Mouse (Mus musculus) stomach, embryonic 15.5 days (tissue): ENCODE measurements at regions not wholly inside any gene's neighbourhood (a gene's known extent, or its start where the extent isn't known, plus 50 kb on each side); places are given as distances from the start of the nearest gene placed in this dataset.

ENCODE experiments used
- ATAC-seq: fragments of 200-750 bp; cut with Nextera tagmentation; 2 replicates; pipeline ENCODE4 v1.8.0; 2017; ENCODE audit warnings: low read depth, moderate number of reproducible peaks, moderate TSS enrichment; ENCODE audit not compliant: insufficient read depth, low FRiP score
- H3K27ac ChIP-seq: fragments of 300-500 bp; sonication (generic); 2 replicates; pipeline ENCODE4 v1.5.1; 2015; ENCODE audit warnings: mild to moderate bottlenecking, inconsistent platforms
- H3K27me3 ChIP-seq: fragments of 300-500 bp; sonication (generic); replicated peaks from 2 replicates; pipeline ENCODE4 v1.6.1; 2015; ENCODE audit warnings: inconsistent platforms
- H3K36me3 ChIP-seq: fragments of 300-500 bp; sonication (generic); 2 replicates; pipeline ENCODE4 v1.6.1; 2015; ENCODE audit warnings: inconsistent platforms
- H3K4me1 ChIP-seq: fragments of 300-500 bp; sonication (generic); 2 replicates; pipeline ENCODE4 v1.6.1; 2015; ENCODE audit warnings: inconsistent platforms
- H3K4me2 ChIP-seq: fragments of 300-500 bp; sonication (generic); 2 replicates; pipeline ENCODE4 v1.6.1; 2015; ENCODE audit warnings: mild to moderate bottlenecking, inconsistent platforms
- H3K4me3 ChIP-seq: fragments of 300-500 bp; sonication (generic); replicated peaks from 2 replicates; pipeline ENCODE4 v1.5.1; 2015; ENCODE audit warnings: inconsistent platforms
- H3K9ac ChIP-seq: fragments of 300-500 bp; sonication (generic); 2 replicates; pipeline ENCODE4 v1.6.1; 2015; ENCODE audit warnings: inconsistent platforms
- H3K9me3 ChIP-seq: fragments of 300-500 bp; sonication (generic); 2 replicates; pipeline ENCODE4 v1.6.1; 2016; ENCODE audit warnings: inconsistent platforms
- WGBS: fragments of 180-500 bp; shearing (Covaris S2); methylation state at CpG from one replicate; pipeline ENCODE4 v1.1.7; 2015; 5-methylcytosine and 5-hydroxymethylcytosine counted together

- 43% methylated on average over 5 of the region's 5 CpGs for WGBS
- ATAC-seq: no peak
- Histone ChIP-seq H3K4me3 (no peak overlapping the region), H3K4me1 (no peaks in the 10 kb centered on the region), H3K27ac (no peak overlapping the region), H3K9ac (no peak overlapping the region), H3K27me3 (no peaks in the 10 kb centered on the region), H3K9me3 (no peaks in the 10 kb centered on the region), H3K36me3 (no peaks in the 10 kb centered on the region), H3K4me2 (no peak overlapping the region)
These were observed 191.3 kb upstream of the Eya4 start for GRCm38 (mm10) chr10:23541914-23542313.

DNA sequence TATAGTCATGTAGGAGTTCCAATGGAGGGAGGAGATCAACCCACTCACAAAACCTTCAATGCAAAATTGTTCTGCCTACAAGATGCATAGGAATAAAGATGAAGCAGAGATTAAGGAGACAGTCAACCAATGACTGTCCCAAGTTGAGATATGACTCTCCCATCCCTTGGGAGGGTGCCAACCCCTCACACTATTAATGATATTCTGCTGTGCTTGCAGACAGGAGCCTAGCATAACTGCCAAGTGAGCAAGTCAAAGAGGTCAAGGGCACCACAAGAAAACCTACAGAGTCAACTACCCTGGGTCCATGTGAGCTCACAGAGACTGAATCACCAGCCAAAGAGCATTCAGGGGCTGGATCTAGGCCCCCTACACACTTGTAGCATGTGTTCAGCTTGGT lies 184.1 kb upstream of the Eya4 start:
- H3K9me3 ChIP-seq: no peaks in the 10 kb centered on the region
- H3K4me2 ChIP-seq: no peak overlapping the region
- no peak overlapping the region for H3K4me3 ChIP-seq
- no peak overlapping the region for H3K9ac ChIP-seq
- H3K27ac ChIP-seq: no peak overlapping the region
- H3K27me3 ChIP-seq: no peaks in the 10 kb centered on the region
- ATAC-seq: no peak
- no peaks in the 10 kb centered on the region for H3K4me1 ChIP-seq
- no peaks in the 10 kb centered on the region for H3K36me3 ChIP-seq

- H3K4me2 ChIP-seq: no peak overlapping the region
These were observed 181.6 kb upstream of the Eya4 start for GRCm38 (mm10) chr10:23531964-23532758.

GRCm38 (mm10) chr10:23530715-23531114 lies 180.1 kb upstream of the Eya4 start:
- no peaks in the 10 kb centered on the region for H3K27me3 ChIP-seq
- no peaks in the 10 kb centered on the region for H3K36me3 ChIP-seq
- no peaks in the 10 kb centered on the region for H3K9me3 ChIP-seq
- no peak overlapping the region for H3K4me3 ChIP-seq
- H3K27ac ChIP-seq: no peak overlapping the region
- H3K9ac ChIP-seq: no peak overlapping the region
- ATAC-seq: no peak
- no peaks in the 10 kb centered on the region for H3K4me1 ChIP-seq
- WGBS: 62% methylated on average over 3 of the region's 3 CpGs
- no peak overlapping the region for H3K4me2 ChIP-seq

More at GRCm38 (mm10) chr10:23531964-23532758, 181.6 kb upstream of the Eya4 start:
- no peaks in the 10 kb centered on the region for H3K9me3 ChIP-seq
- H3K36me3 ChIP-seq: no peaks in the 10 kb centered on the region
- no peaks in the 10 kb centered on the region for H3K4me1 ChIP-seq
- WGBS: 70% methylated on average over 17 of the region's 17 CpGs
- ATAC-seq: no peak
- H3K4me3 ChIP-seq: no peak overlapping the region
- H3K9ac ChIP-seq: no peak overlapping the region
- H3K27ac ChIP-seq: no peak overlapping the region
- H3K27me3 ChIP-seq: no peaks in the 10 kb centered on the region

DNA sequence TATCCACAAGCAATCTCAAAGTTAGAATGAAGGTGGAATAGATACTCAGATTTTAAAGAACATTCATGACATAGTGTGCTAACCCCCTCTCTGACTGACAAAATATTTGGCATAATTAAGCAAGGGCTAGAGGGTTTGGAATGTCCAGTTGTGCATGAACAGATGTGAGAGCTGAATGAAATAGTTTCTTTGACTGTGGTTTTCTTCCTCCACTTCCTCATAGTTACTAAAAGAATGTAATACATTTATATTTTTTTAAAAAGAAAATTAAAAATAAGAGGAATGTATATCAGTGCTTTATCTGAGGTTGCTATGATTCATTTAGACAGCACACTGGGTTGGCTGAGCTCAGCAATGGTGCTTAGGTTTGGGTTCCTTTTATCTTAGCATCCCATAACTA lies 176.2 kb upstream of the Eya4 start:
- no peaks in the 10 kb centered on the region for H3K36me3 ChIP-seq
- H3K9ac ChIP-seq: no peak overlapping the region
- no peak overlapping the region for H3K27ac ChIP-seq
- no peaks in the 10 kb centered on the region for H3K9me3 ChIP-seq
- H3K27me3 ChIP-seq: no peaks in the 10 kb centered on the region
- no peak overlapping the region for H3K4me2 ChIP-seq
- H3K4me3 ChIP-seq: no peak overlapping the region
- H3K4me1 ChIP-seq: no peaks in the 10 kb centered on the region
- no peak for ATAC-seq

- no peak overlapping the region for H3K4me3 ChIP-seq
- no peaks in the 10 kb centered on the region for H3K36me3 ChIP-seq
- H3K27me3 ChIP-seq: no peaks in the 10 kb centered on the region
- WGBS: 50% methylated on average over 1 of the region's 1 CpGs
- no peaks in the 10 kb centered on the region for H3K9me3 ChIP-seq
- H3K9ac ChIP-seq: no peak overlapping the region
- H3K4me2 ChIP-seq: no peak overlapping the region
- no peak overlapping the region for H3K27ac ChIP-seq
- no peaks in the 10 kb centered on the region for H3K4me1 ChIP-seq
- ATAC-seq: no peak
These were observed 172.1 kb upstream of the Eya4 start for GRCm38 (mm10) chr10:23522664-23523063.

DNA sequence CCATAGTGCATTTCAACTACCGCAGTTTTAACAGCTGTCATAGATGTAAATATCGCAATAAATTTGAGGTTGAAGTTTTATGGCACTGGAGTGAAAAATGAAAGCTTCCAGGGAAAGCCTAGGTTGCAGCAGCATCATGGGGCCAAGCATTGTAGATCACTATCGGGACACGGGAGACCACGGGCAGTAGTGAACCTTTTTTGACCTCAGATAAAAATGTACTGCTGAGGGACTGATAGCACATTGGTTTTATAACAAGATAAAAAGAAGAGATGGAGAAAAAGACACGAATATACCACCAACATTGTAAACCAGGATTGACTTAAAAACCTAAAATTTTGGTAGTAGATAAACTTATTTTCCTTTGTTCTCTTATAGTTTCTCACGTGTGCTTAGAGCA lies 143.1 kb upstream of the Eya4 start:
- ATAC-seq: no peak
- Histone ChIP-seq H3K4me3 (no peak overlapping the region), H3K4me2 (no peak overlapping the region), H3K27me3 (no peaks in the 10 kb centered on the region), H3K9me3 (no peaks in the 10 kb centered on the region), H3K4me1 (no peaks in the 10 kb centered on the region), H3K9ac (no peak overlapping the region), H3K27ac (no peak overlapping the region), H3K36me3 (no peaks in the 10 kb centered on the region)
- WGBS: 69% methylated on average over 7 of the region's 7 CpGs

DNA sequence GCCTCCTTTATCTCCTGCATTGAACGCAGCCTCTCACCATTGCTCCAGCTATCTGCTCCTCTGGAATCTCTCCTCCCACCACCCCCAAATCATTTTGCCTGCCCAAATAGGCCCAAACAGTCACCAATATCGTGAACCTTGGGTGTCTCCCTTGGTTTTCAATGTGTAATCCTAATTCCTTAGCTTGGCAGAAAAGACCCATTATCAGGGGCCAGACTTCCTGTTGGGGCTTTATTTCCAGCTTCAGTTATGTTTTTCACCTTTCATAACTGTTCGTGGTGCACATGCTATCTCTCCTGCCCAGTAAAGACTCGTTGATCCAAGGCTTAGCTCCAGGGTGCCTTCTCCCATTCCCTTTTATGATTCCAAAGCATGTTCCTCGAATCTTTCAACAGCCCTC lies 142.4 kb upstream of the Eya4 start:
- H3K4me1 ChIP-seq: no peaks in the 10 kb centered on the region
- ATAC-seq: no peak
- no peak overlapping the region for H3K27ac ChIP-seq
- no peaks in the 10 kb centered on the region for H3K27me3 ChIP-seq
- H3K9me3 ChIP-seq: no peaks in the 10 kb centered on the region
- H3K4me3 ChIP-seq: no peak overlapping the region
- H3K36me3 ChIP-seq: no peaks in the 10 kb centered on the region
- WGBS: 64% methylated on average over 5 of the region's 5 CpGs
- H3K4me2 ChIP-seq: no peak overlapping the region
- H3K9ac ChIP-seq: no peak overlapping the region

GRCm38 (mm10) chr10:23488996-23489395 lies 138.4 kb upstream of the Eya4 start:
- no peaks in the 10 kb centered on the region for H3K4me1 ChIP-seq
- no peak for ATAC-seq
- H3K27me3 ChIP-seq: no peaks in the 10 kb centered on the region
- no peak overlapping the region for H3K4me2 ChIP-seq
- no peak overlapping the region for H3K9ac ChIP-seq
- no peak overlapping the region for H3K4me3 ChIP-seq
- 47% methylated on average over 3 of the region's 3 CpGs for WGBS
- no peak overlapping the region for H3K27ac ChIP-seq
- no peaks in the 10 kb centered on the region for H3K36me3 ChIP-seq
- H3K9me3 ChIP-seq: no peaks in the 10 kb centered on the region

DNA sequence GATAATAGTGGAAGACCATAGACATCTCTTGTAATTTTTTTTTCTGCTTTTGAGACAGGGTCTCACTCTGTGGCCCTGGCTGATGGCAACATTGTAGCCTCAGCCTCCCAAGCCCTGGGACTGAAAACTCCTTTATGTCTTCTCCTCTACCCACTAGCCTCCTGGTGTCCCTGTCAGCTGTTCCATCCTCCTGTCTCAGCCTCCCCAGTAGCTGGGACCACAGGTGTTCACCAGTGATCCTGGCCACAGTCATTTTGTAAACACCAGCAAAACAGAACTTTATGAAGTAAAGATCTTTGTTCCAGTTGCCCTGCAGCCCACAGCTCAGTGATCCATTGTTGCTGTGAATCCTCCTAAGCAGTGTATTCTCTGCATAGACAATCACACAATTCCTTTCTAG lies 129.9 kb upstream of the Eya4 start:
- Histone ChIP-seq H3K4me1 (no peaks in the 10 kb centered on the region), H3K9ac (no peak overlapping the region), H3K27me3 (no peaks in the 10 kb centered on the region), H3K4me2 (no peak overlapping the region), H3K27ac (no peak overlapping the region), H3K36me3 (no peaks in the 10 kb centered on the region), H3K4me3 (no peak overlapping the region), H3K9me3 (no peaks in the 10 kb centered on the region)
- no peak for ATAC-seq

DNA sequence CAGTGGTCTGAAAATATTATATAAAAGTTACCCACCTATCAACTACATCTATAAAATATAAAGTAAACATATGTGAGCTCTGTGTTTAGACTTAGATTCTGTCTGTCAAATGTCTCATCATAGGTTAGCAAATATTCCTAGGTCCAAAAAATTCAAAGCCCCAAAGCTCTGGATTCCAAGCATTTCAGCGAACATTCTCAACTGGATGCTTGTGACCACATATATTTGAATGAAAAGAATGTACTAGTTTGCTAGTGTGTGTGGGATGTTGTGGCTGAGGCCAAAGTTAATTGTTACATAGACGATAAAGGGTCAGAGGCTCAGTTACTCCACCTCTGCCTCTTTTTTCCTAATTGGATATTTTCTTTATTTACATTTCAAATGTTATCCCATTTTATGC lies 128.3 kb upstream of the Eya4 start:
- Histone ChIP-seq H3K36me3 (no peaks in the 10 kb centered on the region), H3K4me1 (no peaks in the 10 kb centered on the region), H3K27me3 (no peaks in the 10 kb centered on the region), H3K27ac (no peak overlapping the region), H3K4me3 (no peak overlapping the region), H3K9ac (no peak overlapping the region), H3K4me2 (no peak overlapping the region), H3K9me3 (no peaks in the 10 kb centered on the region)
- no peak for ATAC-seq
- 79% methylated on average over 2 of the region's 2 CpGs for WGBS

DNA sequence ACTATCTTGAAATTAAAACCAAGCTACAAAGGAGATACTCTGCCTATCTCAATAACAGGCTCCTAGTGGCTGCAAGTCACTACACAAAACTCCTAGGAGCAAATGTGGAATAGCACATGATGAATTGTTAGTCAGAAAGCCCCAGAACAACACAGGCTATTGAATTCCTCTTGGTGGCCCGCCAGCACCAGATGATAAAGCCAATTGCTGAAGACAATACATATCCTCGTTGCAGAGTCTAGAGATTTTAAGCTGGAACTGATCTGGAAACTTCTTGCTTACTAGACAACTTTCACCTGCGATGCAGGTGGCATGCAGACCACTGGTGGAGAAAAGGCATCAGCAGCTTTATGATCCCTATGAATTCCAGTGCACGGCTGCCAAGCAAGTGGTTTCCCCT lies 126.5 kb upstream of the Eya4 start:
- Histone ChIP-seq H3K4me1 (no peaks in the 10 kb centered on the region), H3K4me2 (no peak overlapping the region), H3K36me3 (no peaks in the 10 kb centered on the region), H3K27ac (no peak overlapping the region), H3K27me3 (no peaks in the 10 kb centered on the region), H3K9ac (no peak overlapping the region), H3K4me3 (no peak overlapping the region), H3K9me3 (no peaks in the 10 kb centered on the region)
- no peak for ATAC-seq
- WGBS: 77% methylated on average over 4 of the region's 4 CpGs

- WGBS: 86% methylated on average over 3 of the region's 3 CpGs
- no peaks in the 10 kb centered on the region for H3K4me1 ChIP-seq
- no peak overlapping the region for H3K4me3 ChIP-seq
- H3K9me3 ChIP-seq: no peaks in the 10 kb centered on the region
- H3K36me3 ChIP-seq: no peaks in the 10 kb centered on the region
- no peak overlapping the region for H3K27ac ChIP-seq
- no peak overlapping the region for H3K4me2 ChIP-seq
- H3K9ac ChIP-seq: no peak overlapping the region
- ATAC-seq: no peak
- H3K27me3 ChIP-seq: no peaks in the 10 kb centered on the region
These were observed 100.4 kb upstream of the Eya4 start for GRCm38 (mm10) chr10:23450997-23451396.
